Mouse (Mus musculus): ENCODE results near the gene Dock10. TPM values are rescaled to one million over a fixed set of nuclear protein-coding genes. Genes with fewer than 3 reads are reported as not detected.
A peak's percentile ranks its signal among the peaks of the same experiment; 100 is the strongest.
"Not testable (repeated sequence)": the region's sequence is repeated elsewhere in the genome, so short reads cannot be mapped to it uniquely, and the experiment has no call there.

Gene Dock10
- polyA plus RNA-seq, 1 experiment from 2014 or later, result 5.2 TPM

DNA sequence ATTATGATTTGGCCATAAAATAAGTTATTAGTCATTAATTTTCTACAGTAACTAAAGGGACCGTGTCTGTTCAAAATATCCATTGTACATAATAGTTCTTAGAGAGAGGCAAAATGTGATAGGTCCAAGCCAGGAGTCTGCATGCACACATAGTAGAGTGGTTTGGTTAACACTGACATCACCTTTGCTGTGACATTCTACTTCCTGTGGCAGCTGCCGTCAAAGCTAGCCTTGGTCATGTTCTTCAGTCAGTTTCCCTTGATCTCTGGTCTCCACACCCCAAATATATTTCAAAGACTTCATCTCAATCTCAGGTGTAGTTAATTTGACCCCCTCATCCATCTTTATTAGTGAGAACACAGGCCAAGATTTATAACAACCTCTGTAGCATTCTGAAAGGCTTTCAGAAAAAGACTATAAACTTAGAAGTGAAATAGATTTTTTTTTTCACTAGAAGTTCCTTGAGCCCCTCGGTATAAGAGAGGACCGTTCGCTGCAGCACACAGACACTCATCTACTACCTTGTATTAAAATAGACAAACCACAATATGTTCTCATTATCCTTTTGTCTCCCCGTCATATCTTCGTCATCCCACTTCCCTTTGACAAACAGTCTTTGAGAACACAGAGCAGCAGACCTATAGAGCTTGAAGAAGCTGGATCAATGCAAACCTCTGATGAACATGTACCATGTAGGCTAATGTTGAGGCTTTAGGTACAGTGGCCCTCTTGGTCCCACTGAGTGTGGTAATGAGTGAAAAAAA lies 2.8 kb downstream of the Dock10 start:
- Histone ChIP-seq H3K9me3 (replicated peaks) (no peaks in the 10 kb centered on the region), H3K27me3 (ENCODE audit: low read depth, poor library complexity, severe bottlenecking) (peaks cover 25% of the 10 kb centered on the region), H3K4me1 (peaks cover 25% of the 10 kb centered on the region), H3K27ac (no peak overlapping the region), H3K36me3 (no peaks in the 10 kb centered on the region), H3K4me3 (no peak overlapping the region)
- DNase-seq (ENCODE audit: low spot score), result no peak
- 80% methylated on average over 7 of the region's 7 CpGs for WGBS

DNA sequence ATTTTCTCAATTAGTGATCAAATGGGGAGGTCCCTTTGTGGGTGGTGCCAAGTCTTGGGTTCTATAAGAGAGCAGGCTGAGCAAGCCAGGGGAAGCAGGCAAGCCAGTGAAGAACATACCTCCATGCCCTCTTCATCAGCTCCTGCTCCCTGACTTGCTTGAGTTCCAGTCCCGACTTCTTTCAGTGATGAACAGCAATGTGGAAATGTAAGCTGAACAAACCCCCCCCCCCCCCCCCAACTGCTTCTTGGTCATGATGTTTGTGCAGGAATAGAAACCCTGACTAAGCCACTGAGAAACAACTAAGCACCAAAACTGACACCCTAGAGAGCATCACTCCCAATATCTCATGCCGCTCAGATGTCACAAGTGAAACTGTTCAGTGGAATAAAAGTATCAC lies 9.2 kb downstream of the Dock10 start:
- not testable (repeated sequence) for H3K4me3 ChIP-seq; H3K9me3 ChIP-seq (replicated peaks); DNase-seq (ENCODE audit: low spot score); H3K27me3 ChIP-seq (ENCODE audit: low read depth, poor library complexity, severe bottlenecking); H3K36me3 ChIP-seq; H3K27ac ChIP-seq; H3K4me1 ChIP-seq
- 98% methylated on average over 2 of the region's 2 CpGs for WGBS

DNA sequence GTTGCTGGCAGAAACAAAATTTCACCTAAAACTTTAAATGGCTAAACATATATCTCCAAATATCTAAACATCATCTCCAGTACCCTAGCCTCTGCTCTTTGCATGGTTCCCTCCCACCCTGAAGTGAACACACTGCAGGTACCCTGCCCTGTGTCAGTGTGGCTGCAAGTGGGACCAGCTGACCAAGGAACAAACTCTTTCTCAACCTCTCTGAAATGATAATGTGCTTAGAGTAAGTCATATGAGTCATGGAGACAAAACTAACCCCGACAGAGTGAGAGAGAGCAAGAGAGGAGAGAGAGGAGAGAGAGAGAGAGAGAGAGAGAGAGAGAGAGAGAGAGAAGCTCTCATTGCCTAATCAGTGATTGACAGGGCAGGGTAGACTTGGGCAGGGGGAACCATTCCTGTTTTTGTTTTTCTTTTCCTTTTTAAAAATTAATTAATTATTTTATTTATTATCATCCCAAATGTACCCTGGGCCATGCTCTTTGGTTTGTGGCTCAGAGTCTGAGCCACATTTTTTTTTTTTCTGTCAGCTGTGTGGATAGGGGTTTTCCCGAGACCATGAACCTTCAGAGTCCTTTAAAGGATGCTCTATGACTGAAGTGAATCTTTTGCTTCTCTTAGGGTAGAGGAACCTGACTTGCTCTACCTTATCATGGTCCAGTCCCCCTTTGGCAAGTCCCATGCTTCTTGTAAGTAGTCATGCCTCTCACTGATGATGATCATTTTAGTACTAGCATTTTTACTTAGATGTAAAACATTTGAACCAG lies 11.4 kb downstream of the Dock10 start:
- H3K4me3 ChIP-seq, result no peak overlapping the region
- no peak for DNase-seq (ENCODE audit: low spot score)
- no peak overlapping the region for H3K27ac ChIP-seq
- no peaks in the 10 kb centered on the region for H3K27me3 ChIP-seq (ENCODE audit: low read depth, poor library complexity, severe bottlenecking)
- H3K9me3 ChIP-seq (replicated peaks), result no peaks in the 10 kb centered on the region
- no peaks in the 10 kb centered on the region for H3K36me3 ChIP-seq
- 76% methylated on average over 2 of the region's 2 CpGs for WGBS
- H3K4me1 ChIP-seq, result no peaks in the 10 kb centered on the region

DNA sequence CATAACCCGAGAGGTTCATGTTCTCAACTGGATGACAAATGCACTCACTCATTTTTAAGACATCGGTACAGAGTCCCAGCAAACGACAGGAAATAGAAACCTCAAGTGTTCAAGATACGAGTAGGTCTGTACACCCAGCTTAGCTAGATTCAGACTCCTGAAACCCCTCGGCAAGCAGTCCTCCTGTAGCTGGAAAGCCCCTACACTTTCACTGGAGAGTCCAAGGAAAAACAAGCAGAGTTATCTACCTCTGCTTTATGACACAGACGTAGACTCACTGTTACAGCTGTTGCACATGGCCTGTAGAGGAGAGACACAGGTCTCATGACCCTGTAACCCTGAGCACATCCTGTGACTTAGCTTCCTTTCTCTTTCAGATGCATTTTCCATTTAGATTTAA lies 12.1 kb downstream of the Dock10 start:
- H3K4me1 ChIP-seq, result no peaks in the 10 kb centered on the region
- no peaks in the 10 kb centered on the region for H3K9me3 ChIP-seq (replicated peaks)
- no peaks in the 10 kb centered on the region for H3K27me3 ChIP-seq (ENCODE audit: low read depth, poor library complexity, severe bottlenecking)
- no peaks in the 10 kb centered on the region for H3K36me3 ChIP-seq
- no peak for DNase-seq (ENCODE audit: low spot score)
- WGBS, result 92% methylated on average over 6 of the region's 6 CpGs
- H3K27ac ChIP-seq, result no peak overlapping the region
- no peak overlapping the region for H3K4me3 ChIP-seq

DNA sequence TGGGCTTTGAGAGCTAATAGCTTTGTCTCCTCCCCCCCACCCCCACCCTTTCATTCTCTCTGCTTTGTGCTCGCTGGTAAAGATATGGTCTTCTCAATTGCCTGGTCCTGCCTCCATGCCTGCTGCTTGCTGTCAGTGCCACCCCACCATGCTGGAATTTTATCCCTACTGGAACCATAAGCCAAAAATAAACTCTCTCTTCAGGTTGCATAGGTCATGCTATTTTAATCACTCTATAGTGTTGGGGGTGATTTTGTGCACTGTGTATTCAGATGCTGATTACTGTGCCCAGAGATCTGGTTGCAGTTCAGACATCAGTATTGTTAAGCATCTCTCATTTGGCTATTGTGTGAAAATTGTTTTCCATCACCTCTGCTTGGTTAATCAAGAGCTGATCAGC lies 18.9 kb downstream of the Dock10 start:
- 47% methylated on average over 1 of the region's 1 CpGs for WGBS
- no peak overlapping the region for H3K4me3 ChIP-seq
- no peak overlapping the region for H3K27ac ChIP-seq
- no peak for DNase-seq (ENCODE audit: low spot score)
- H3K9me3 ChIP-seq (replicated peaks), result no peaks in the 10 kb centered on the region
- H3K27me3 ChIP-seq (ENCODE audit: low read depth, poor library complexity, severe bottlenecking), result no peaks in the 10 kb centered on the region
- H3K4me1 ChIP-seq, result no peaks in the 10 kb centered on the region
- H3K36me3 ChIP-seq, result no peaks in the 10 kb centered on the region

DNA sequence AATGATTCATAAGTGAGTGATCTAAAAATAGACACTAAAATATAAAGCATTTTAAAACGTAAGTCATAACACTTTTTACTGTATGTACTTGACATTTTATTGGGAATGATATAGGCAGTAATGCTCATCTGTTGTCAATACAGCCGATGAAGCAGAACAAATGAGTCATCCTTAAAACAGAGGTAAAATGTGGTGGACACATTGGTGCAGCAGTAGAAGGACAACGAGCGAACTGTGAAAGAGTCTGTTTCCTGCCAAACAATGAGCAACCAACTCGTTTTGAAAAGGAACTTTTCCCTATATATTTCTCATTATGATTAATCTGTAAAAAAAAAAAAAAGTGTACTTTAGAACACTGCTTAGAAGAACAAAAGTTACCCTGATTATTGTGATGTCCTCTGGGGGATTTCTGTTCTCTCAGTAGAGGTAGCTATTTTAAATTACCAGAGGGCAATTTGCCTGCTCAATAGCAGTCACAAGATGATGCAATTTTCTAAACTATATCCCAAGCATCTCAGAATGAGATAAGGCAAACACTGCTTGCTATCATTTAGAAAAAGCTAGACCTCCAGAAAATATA lies 20.4 kb downstream of the Dock10 start:
- Histone ChIP-seq H3K4me3 (no peak overlapping the region), H3K27ac (no peak overlapping the region), H3K4me1 (no peaks in the 10 kb centered on the region), H3K9me3 (replicated peaks) (no peaks in the 10 kb centered on the region), H3K36me3 (no peaks in the 10 kb centered on the region), H3K27me3 (ENCODE audit: low read depth, poor library complexity, severe bottlenecking) (no peaks in the 10 kb centered on the region)
- no peak for DNase-seq (ENCODE audit: low spot score)
- 83% methylated on average over 5 of the region's 5 CpGs for WGBS

DNA sequence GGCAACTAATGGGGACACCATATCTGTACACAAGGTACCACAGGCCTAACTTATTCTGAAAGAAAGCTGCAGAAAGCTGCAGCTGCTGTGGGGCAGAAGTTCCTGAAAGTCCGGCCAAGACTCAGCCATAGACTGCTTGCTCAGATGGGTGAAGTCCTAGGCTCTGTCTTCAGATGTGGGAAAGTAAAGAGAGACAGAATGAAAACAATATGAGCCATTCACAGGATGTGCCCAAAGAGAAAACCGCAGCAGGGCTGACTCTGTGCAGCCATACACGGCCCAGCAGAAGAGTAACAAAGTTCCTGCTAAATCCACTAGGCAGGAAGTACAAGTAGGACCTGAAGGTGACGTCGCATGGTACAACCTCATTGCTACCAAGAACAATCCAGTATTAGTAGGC lies 27.7 kb downstream of the Dock10 start:
- no peak for DNase-seq (ENCODE audit: low spot score)
- H3K4me1 ChIP-seq, result no peaks in the 10 kb centered on the region
- H3K9me3 ChIP-seq (replicated peaks), result no peaks in the 10 kb centered on the region
- no peak overlapping the region for H3K4me3 ChIP-seq
- 87% methylated on average over 5 of the region's 5 CpGs for WGBS
- H3K36me3 ChIP-seq, result no peaks in the 10 kb centered on the region
- H3K27me3 ChIP-seq (ENCODE audit: low read depth, poor library complexity, severe bottlenecking), result no peaks in the 10 kb centered on the region
- H3K27ac ChIP-seq, result no peak overlapping the region

DNA sequence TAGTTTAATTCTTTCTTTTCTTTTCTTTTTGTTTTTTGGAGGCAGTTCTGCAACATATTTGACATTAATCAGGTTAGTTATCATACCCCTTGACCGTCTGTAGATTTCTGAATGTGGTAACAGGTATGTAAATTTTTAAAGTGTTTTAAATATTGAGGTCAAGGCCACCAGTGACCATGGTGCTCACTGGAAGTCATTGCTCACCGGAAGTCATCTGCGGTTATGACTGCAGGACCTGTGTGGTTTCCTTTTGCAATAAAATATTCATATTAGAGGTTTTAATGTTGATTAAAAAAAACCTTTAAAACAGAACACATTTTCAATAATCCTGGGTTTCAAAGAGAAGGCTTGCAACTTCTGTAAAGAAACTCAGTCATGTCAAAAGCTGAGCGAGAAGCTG lies 28.2 kb downstream of the Dock10 start:
- H3K4me1 ChIP-seq, result no peaks in the 10 kb centered on the region
- WGBS, result 91% methylated on average over 4 of the region's 4 CpGs
- DNase-seq (ENCODE audit: low spot score), result no peak
- no peaks in the 10 kb centered on the region for H3K36me3 ChIP-seq
- no peak overlapping the region for H3K27ac ChIP-seq
- H3K4me3 ChIP-seq, result no peak overlapping the region
- no peaks in the 10 kb centered on the region for H3K27me3 ChIP-seq (ENCODE audit: low read depth, poor library complexity, severe bottlenecking)
- H3K9me3 ChIP-seq (replicated peaks), result no peaks in the 10 kb centered on the region

DNA sequence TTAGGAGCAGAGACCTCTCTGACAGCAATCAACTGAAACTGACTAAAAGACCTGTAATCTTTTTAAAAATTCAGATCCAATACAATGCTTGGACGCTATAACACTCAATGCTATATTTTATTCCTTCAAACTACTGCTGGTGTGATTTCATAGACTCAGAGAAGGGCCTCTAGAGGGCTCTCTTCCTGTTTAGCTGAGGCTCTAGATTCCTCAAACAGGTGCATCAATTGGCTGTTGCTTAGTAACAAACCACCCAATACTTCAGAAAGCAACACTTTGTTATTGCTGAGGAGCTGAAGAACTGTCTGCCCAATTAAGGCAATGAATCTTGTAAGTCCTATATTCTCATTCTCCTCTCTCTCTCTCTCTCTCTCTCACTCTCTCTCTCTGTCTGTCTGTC lies 30.1 kb downstream of the Dock10 start:
- no peaks in the 10 kb centered on the region for H3K27me3 ChIP-seq (ENCODE audit: low read depth, poor library complexity, severe bottlenecking)
- no peak overlapping the region for H3K4me3 ChIP-seq
- WGBS, result 55% methylated on average over 1 of the region's 1 CpGs
- no peaks in the 10 kb centered on the region for H3K36me3 ChIP-seq
- no peaks in the 10 kb centered on the region for H3K9me3 ChIP-seq (replicated peaks)
- no peaks in the 10 kb centered on the region for H3K4me1 ChIP-seq
- no peak for DNase-seq (ENCODE audit: low spot score)
- H3K27ac ChIP-seq, result no peak overlapping the region

DNA sequence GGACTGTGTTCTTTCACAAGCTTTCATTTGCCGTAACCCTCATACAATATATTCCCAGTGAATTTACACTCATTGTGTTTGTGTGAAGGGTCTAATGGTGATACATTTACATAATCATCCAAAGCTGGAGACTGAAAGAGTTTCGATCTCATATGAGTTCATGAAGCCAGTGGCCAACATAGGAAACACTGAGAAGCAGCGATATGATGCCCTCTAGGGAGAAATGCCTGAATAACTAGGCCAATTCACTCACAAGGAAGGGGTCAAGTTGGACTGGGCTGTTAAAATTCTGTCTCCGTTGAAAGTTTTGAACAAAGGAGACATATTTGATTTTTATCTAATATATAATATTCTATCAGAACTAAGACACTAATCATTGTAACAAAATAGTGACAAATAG lies 30.9 kb downstream of the Dock10 start:
- no peak for DNase-seq (ENCODE audit: low spot score)
- H3K36me3 ChIP-seq, result no peaks in the 10 kb centered on the region
- no peaks in the 10 kb centered on the region for H3K9me3 ChIP-seq (replicated peaks)
- no peaks in the 10 kb centered on the region for H3K4me1 ChIP-seq
- H3K27me3 ChIP-seq (ENCODE audit: low read depth, poor library complexity, severe bottlenecking), result no peaks in the 10 kb centered on the region
- no peak overlapping the region for H3K27ac ChIP-seq
- 83% methylated on average over 4 of the region's 4 CpGs for WGBS
- H3K4me3 ChIP-seq, result no peak overlapping the region

DNA sequence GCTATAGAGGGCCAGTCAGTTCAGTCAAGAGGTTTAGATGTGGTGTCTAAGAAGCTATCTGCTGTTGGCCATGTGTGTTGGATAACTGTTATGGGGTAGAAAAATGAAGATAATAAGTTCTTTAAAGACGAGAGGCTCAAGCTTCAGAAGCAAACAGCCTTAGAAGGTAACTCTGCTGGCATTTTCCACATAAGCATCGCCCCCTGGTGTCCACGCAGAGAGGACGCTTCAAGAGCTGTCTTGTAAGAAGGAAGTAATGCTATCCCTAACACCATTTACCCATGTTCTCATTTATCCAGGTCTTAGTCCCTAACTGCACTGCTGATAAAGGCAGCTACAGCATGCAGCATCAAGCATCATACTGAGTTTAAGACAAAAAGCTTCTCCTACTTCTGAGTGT lies 35.7 kb downstream of the Dock10 start:
- H3K27ac ChIP-seq, result no peak overlapping the region
- H3K9me3 ChIP-seq (replicated peaks), result no peaks in the 10 kb centered on the region
- WGBS, result 25% methylated on average over 4 of the region's 4 CpGs
- H3K36me3 ChIP-seq, result no peaks in the 10 kb centered on the region
- H3K4me3 ChIP-seq, result no peak overlapping the region
- peak; percentile 32 for DNase-seq (ENCODE audit: low spot score)
- no peaks in the 10 kb centered on the region for H3K4me1 ChIP-seq
- no peaks in the 10 kb centered on the region for H3K27me3 ChIP-seq (ENCODE audit: low read depth, poor library complexity, severe bottlenecking)

DNA sequence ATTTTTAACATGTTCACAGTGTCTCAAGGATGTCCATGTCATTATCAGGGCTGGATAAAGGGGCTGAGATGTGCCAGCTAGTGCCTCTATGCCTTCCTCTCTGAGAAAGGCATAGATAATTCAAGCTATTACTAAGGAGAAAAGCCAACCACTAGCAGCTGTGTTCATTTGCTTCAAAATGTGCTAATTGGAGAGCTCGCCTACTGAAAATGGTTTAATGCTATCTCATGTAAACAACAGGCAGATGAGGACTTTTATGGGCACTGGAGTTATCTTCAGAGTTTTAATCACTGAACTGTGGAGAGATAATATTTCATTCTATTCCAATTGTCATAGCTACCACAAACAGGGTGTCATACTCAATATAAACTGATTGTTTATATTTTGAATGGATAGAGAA lies 36.3 kb downstream of the Dock10 start:
- no peaks in the 10 kb centered on the region for H3K4me1 ChIP-seq
- H3K36me3 ChIP-seq, result no peaks in the 10 kb centered on the region
- H3K9me3 ChIP-seq (replicated peaks), result no peaks in the 10 kb centered on the region
- no peak for DNase-seq (ENCODE audit: low spot score)
- no peaks in the 10 kb centered on the region for H3K27me3 ChIP-seq (ENCODE audit: low read depth, poor library complexity, severe bottlenecking)
- no peak overlapping the region for H3K4me3 ChIP-seq
- H3K27ac ChIP-seq, result no peak overlapping the region
- 76% methylated on average over 1 of the region's 1 CpGs for WGBS

DNA sequence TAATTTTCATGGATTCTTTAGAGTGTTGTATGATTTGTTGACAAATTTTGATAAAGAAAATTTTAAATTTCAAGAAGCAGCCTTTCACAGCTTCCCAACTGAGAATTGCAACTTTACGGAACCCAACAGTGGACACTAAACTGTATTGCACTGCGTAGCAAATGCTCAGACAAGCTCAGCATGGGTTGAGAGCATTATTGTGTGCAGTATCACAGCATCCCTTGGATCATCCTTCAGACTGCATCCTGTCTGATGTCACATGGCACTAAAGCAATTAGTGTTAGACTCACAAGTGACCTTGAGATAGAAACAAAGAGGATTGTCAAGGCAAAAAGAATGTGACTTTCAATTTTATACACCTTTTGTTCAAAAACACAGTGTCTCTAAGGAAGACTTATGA lies 37.1 kb downstream of the Dock10 start:
- H3K4me1 ChIP-seq, result no peaks in the 10 kb centered on the region
- H3K27ac ChIP-seq, result no peak overlapping the region
- H3K4me3 ChIP-seq, result no peak overlapping the region
- no peaks in the 10 kb centered on the region for H3K9me3 ChIP-seq (replicated peaks)
- DNase-seq (ENCODE audit: low spot score), result no peak
- no peaks in the 10 kb centered on the region for H3K27me3 ChIP-seq (ENCODE audit: low read depth, poor library complexity, severe bottlenecking)
- 91% methylated on average over 2 of the region's 2 CpGs for WGBS
- H3K36me3 ChIP-seq, result no peaks in the 10 kb centered on the region

All from limb, embryonic 10.5 days (tissue).